In the genomic region with DNA sequence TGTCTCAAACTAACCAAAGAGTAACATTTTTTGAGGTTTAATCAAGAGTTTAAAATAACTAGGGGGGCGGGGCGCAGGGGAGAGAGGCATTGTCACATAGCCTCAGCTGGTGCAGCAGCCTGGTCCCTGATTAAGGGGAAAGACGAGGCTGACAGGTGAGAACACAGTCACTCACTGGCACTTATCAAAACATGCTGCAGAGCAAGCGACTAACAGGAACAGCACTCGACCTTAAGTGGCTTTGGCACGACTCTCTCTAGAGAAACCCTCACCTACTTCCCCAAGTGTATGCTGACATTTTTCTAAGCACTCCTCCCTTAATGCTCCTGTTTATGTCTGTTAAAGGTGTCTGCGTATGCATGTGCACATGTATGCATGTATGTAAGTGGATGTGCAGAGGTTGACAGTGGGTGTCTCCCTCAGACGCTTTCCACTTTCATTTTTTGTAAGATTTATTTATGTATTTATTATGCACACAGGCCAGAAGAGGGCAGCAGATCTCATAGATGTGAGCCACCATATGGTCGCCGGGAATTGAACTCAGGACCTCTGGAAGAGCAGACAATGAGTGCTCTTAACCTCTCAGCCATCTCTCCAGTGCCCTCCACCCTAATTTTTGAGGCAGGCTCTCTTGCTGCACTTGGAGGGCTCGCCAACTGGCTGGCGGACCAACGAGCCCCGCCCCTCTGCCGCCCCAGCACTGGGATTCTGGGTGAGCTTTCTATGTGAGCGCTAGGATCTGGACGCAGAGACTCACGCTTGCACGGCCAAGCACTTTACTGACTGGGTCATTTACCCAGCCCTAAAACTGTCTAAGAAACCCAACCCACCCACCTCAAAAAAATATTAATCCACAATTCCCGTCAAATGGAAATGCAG, we compare ENCODE assay signal across 12 mouse cellular contexts. TPM values are rescaled to one million over a fixed set of nuclear protein-coding genes. Genes with fewer than 3 reads are reported as not detected.
A peak's percentile ranks its signal among the peaks of the same experiment; 100 is the strongest.
DNase-seq lines count a peak whose midpoint lies in the region; ATAC-seq and TF ChIP-seq lines count a peak whose summit lies in the region.
"Had no signal": no experiment of that assay in that cellular context is flagged by ENCODE, and none has a peak within 500 bp of the region (broad histone marks: within the 10 kb centered on the region; RNA-seq: fewer than 3 reads in every experiment).

No protein-coding gene starts in this region.

- no peak overlapping the region for H3K9ac ChIP-seq in forebrain, postnatal 0 days
- no peak overlapping the region for H3K9ac ChIP-seq in midbrain, postnatal 0 days (replicated peaks; ENCODE audit: low read length, poor library complexity, severe bottlenecking)
- no peak overlapping the region for H3K9ac ChIP-seq in midbrain, embryonic 11.5 days (ENCODE audit: low read length)
- H3K9ac ChIP-seq: liver, embryonic 13.5 days; neural tube, embryonic 12.5 days had no signal

- H3K27ac ChIP-seq in forebrain, postnatal 0 days (ENCODE audit: low read depth, low read length): no peak overlapping the region
- no peak overlapping the region for H3K27ac ChIP-seq in forebrain, embryonic 10.5 days
- no peak overlapping the region for H3K27ac ChIP-seq in midbrain, postnatal 0 days (ENCODE audit: low read depth, low read length)
- H3K27ac ChIP-seq in midbrain, embryonic 11.5 days (ENCODE audit: low read depth, low read length): no peak overlapping the region
- H3K27ac ChIP-seq: liver, embryonic 13.5 days; neural tube, embryonic 12.5 days had no signal

- H3K9me3 ChIP-seq in forebrain, postnatal 0 days (ENCODE audit: low read length): no peaks in the 10 kb centered on the region
- no peaks in the 10 kb centered on the region for H3K9me3 ChIP-seq in forebrain, embryonic 10.5 days
- H3K9me3 ChIP-seq in midbrain, postnatal 0 days (ENCODE audit: low read length): no peaks in the 10 kb centered on the region
- no peaks in the 10 kb centered on the region for H3K9me3 ChIP-seq in midbrain, embryonic 11.5 days (ENCODE audit: control insufficient read depth, low read length)
- H3K9me3 ChIP-seq: liver, embryonic 13.5 days; neural tube, embryonic 12.5 days had no signal

- no peaks in the 10 kb centered on the region for H3K27me3 ChIP-seq in forebrain, postnatal 0 days (ENCODE audit: insufficient read depth, low read length)
- H3K27me3 ChIP-seq in forebrain, embryonic 10.5 days (ENCODE audit: poor library complexity, severe bottlenecking): no peaks in the 10 kb centered on the region
- no peaks in the 10 kb centered on the region for H3K27me3 ChIP-seq in midbrain, postnatal 0 days (ENCODE audit: insufficient read depth, low read length)
- H3K27me3 ChIP-seq in midbrain, embryonic 11.5 days (ENCODE audit: control insufficient read depth, insufficient read depth, low read length): no peaks in the 10 kb centered on the region
- H3K27me3 ChIP-seq: liver, embryonic 13.5 days; neural tube, embryonic 12.5 days had no signal

- H3K4me1 ChIP-seq in forebrain, postnatal 0 days (ENCODE audit: insufficient read depth): no peaks in the 10 kb centered on the region
- H3K4me1 ChIP-seq in forebrain, embryonic 10.5 days: no peaks in the 10 kb centered on the region
- H3K4me1 ChIP-seq in midbrain, postnatal 0 days (ENCODE audit: insufficient read depth, low read length): no peaks in the 10 kb centered on the region
- H3K4me1 ChIP-seq in midbrain, embryonic 11.5 days (ENCODE audit: control insufficient read depth, insufficient read depth, low read length): no peaks in the 10 kb centered on the region
- H3K4me1 ChIP-seq: neural tube, embryonic 12.5 days had no signal

- 89% methylated on average over 20 of the region's 20 CpGs for WGBS in forebrain, postnatal 0 days
- WGBS in forebrain, embryonic 10.5 days: 93% methylated on average over 20 of the region's 20 CpGs
- 95% methylated on average over 20 of the region's 20 CpGs for WGBS in midbrain, postnatal 0 days
- 93% methylated on average over 20 of the region's 20 CpGs for WGBS in midbrain, embryonic 11.5 days

- no peak for DNase-seq in forebrain, postnatal 0 days
- DNase-seq in forebrain, embryonic 10.5 days (ENCODE audit: extremely low spot score, low spot score): no peak
- DNase-seq in midbrain, postnatal 0 days (ENCODE audit: low spot score): no peak
- DNase-seq in midbrain, embryonic 11.5 days (ENCODE audit: low spot score, missing footprints): no peak
- DNase-seq in induced T-regulatory cell, adult 2 months (ENCODE audit: low read depth): peak; percentile 77
- no peak for DNase-seq in gastrocnemius, postnatal 4 days (ENCODE audit: low spot score in 2 of 2)
- no peak for DNase-seq in left cerebral cortex, adult 18-20 months (ENCODE audit: low spot score in 2 of 2)
- DNase-seq: adrenal gland, postnatal 10 days; kidney, postnatal 14 days; liver, embryonic 13.5 days had no signal

- H3K36me3 ChIP-seq in forebrain, postnatal 0 days (ENCODE audit: insufficient read depth): peaks cover 35% of the 10 kb centered on the region
- peaks cover 71% of the 10 kb centered on the region for H3K36me3 ChIP-seq in forebrain, embryonic 10.5 days (replicated peaks)
- peaks cover 21% of the 10 kb centered on the region for H3K36me3 ChIP-seq in midbrain, postnatal 0 days (ENCODE audit: insufficient read depth, low read length)
- H3K36me3 ChIP-seq in midbrain, embryonic 11.5 days (ENCODE audit: control insufficient read depth, insufficient read depth, low read length): peaks cover 7% of the 10 kb centered on the region; the same call in 1 of the 2 replicates

- ATAC-seq in forebrain, postnatal 0 days: no peak
- no peak for ATAC-seq in midbrain, postnatal 0 days (ENCODE audit: low FRiP score)
- no peak for ATAC-seq in midbrain, embryonic 11.5 days (ENCODE audit: low FRiP score)
- peak; percentile 30; the same call in 1 of the 2 replicates for ATAC-seq in neutrophil, adult 5-6 weeks (ENCODE audit: extremely low read depth, insufficient number of reproducible peaks, low FRiP score, poor library complexity, severe bottlenecking)

- no peak overlapping the region for H3K4me2 ChIP-seq in forebrain, postnatal 0 days (ENCODE audit: low read depth)
- no peak overlapping the region for H3K4me2 ChIP-seq in midbrain, postnatal 0 days (ENCODE audit: low read depth, low read length, poor library complexity, severe bottlenecking)
- H3K4me2 ChIP-seq in midbrain, embryonic 11.5 days: no peak overlapping the region
- H3K4me2 ChIP-seq: liver, embryonic 13.5 days; neural tube, embryonic 12.5 days had no signal

- H3K4me3 ChIP-seq in forebrain, postnatal 0 days (ENCODE audit: low read depth, low read length): no peak overlapping the region
- H3K4me3 ChIP-seq in forebrain, embryonic 10.5 days: no peak overlapping the region
- no peak overlapping the region for H3K4me3 ChIP-seq in midbrain, postnatal 0 days (ENCODE audit: low read depth, low read length)
- no peak overlapping the region for H3K4me3 ChIP-seq in midbrain, embryonic 11.5 days (ENCODE audit: low read depth, low read length)
- H3K4me3 ChIP-seq: liver, embryonic 13.5 days; neural tube, embryonic 12.5 days had no signal

- TF ChIP-seq CTCF in forebrain, postnatal 0 days (IDR thresholded peaks at IDR 0.05; ENCODE audit: low read depth): peak; percentile 24; the same call in 1 of the 2 replicates
- peak; percentile 36 for TF ChIP-seq CTCF in midbrain, postnatal 0 days (IDR thresholded peaks at IDR 0.05)

RNA-seq across cellular contexts. Expression of a gene that starts 22.8 kb away (rescaled TPM):
- total RNA-seq in forebrain, postnatal 0 days (2014; rRNA removed): 1.5 and 2.0 TPM in 2 replicates
- 0.52 and 1.2 TPM in 2 replicates for polyA plus RNA-seq in forebrain, postnatal 0 days (2015; fragmentation: Nextera tagmentation; extraction: Ambion mirVana)
- polyA plus RNA-seq in forebrain, embryonic 10.5 days (2016; fragmentation: Nextera tagmentation; extraction: Ambion mirVana): 1.6 and 2.2 TPM in 2 replicates
- 0.60 and 0.90 TPM in 2 replicates for total RNA-seq in midbrain, postnatal 0 days (2014; rRNA removed)
- polyA plus RNA-seq in midbrain, postnatal 0 days (2015; fragmentation: Nextera tagmentation; extraction: Ambion mirVana): 0.66 and 1.2 TPM in 2 replicates
- 1.3 and 1.4 TPM in 2 replicates for polyA plus RNA-seq in midbrain, embryonic 11.5 days (2014; fragmentation: Nextera tagmentation; extraction: Ambion mirVana)
- 1.0 and 2.3 TPM in 2 replicates for total RNA-seq in neutrophil, adult 5-6 weeks (2017)
- 100 to 1,000 TPM; 917 to 927 TPM for total RNA-seq in gastrocnemius, postnatal 4 days (2021)
- 1 to 10 TPM; 1.6 to 2.3 TPM for total RNA-seq in left cerebral cortex, adult 18-20 months (2021)

RNA-seq across cellular contexts. Expression of a gene that starts 23.1 kb away (rescaled TPM):
- 35.6 and 37.0 TPM in 2 replicates for total RNA-seq in forebrain, postnatal 0 days (2014; rRNA removed)
- 80.4 and 80.8 TPM in 2 replicates for polyA plus RNA-seq in forebrain, postnatal 0 days (2015; fragmentation: Nextera tagmentation; extraction: Ambion mirVana)
- polyA plus RNA-seq in forebrain, embryonic 10.5 days (2016; fragmentation: Nextera tagmentation; extraction: Ambion mirVana): 408 and 417 TPM in 2 replicates
- 39.9 and 40.9 TPM in 2 replicates for total RNA-seq in midbrain, postnatal 0 days (2014; rRNA removed)
- polyA plus RNA-seq in midbrain, postnatal 0 days (2015; fragmentation: Nextera tagmentation; extraction: Ambion mirVana): 65.3 and 65.7 TPM in 2 replicates
- polyA plus RNA-seq in midbrain, embryonic 11.5 days (2014; fragmentation: Nextera tagmentation; extraction: Ambion mirVana): 375 and 403 TPM in 2 replicates
- total RNA-seq in neutrophil, adult 5-6 weeks (2017): 159 and 183 TPM in 2 replicates
- 100 to 1,000 TPM; 712 to 757 TPM for total RNA-seq in gastrocnemius, postnatal 4 days (2021)
- total RNA-seq in left cerebral cortex, adult 18-20 months (2021): 10 to 100 TPM; 35.3 to 37.9 TPM

Comparison
In these comparisons a context has a peak if more than half of its experiments do, and no peak if none do; other contexts are left out.
1. RNA of a gene that starts 22.8 kb away (total RNA-seq): 917 to 927 TPM in gastrocnemius, postnatal 4 days; 1.6 to 2.3 TPM in left cerebral cortex, adult 18-20 months, 1.5 to 2.0 TPM in forebrain, postnatal 0 days, 1.0 to 2.3 TPM in neutrophil, adult 5-6 weeks and 0.60 to 0.90 TPM in midbrain, postnatal 0 days; every median in the first group is over 100 times any median in the second.